Mouse (Mus musculus) intestine, embryonic 14.5 days (tissue): ENCODE measurements around the gene Snx19. TPM values are rescaled to one million over a fixed set of nuclear protein-coding genes. Genes with fewer than 3 reads are reported as not detected.

Experiments used
- ATAC-seq: fragments of 200-750 bp; cut with Nextera tagmentation; replicated peaks from 2 replicates; pipeline ENCODE4 v1.8.0; 2017; ENCODE audit warnings: low read depth, moderate number of reproducible peaks, moderate TSS enrichment, moderate library complexity; ENCODE audit not compliant: low FRiP score, low TSS enrichment
- DNase-seq: peaks from one replicate; pipeline ENCODE4 v3.0.0-alpha.2; 2018; ENCODE audit warnings: low spot score
- H3K27ac ChIP-seq: fragments of 300-500 bp; sonication (generic); 2 replicates; pipeline ENCODE4 v1.5.1; 2014; ENCODE audit warnings: low read depth, mild to moderate bottlenecking, control low read depth
- H3K27me3 ChIP-seq: fragments of 300-500 bp; sonication (generic); replicated peaks from 2 replicates; pipeline ENCODE4 v1.6.1; 2014; ENCODE audit warnings: low read length, control low read depth; ENCODE audit not compliant: control insufficient read depth, insufficient read depth
- H3K36me3 ChIP-seq: fragments of 300-500 bp; sonication (generic); 2 replicates; pipeline ENCODE4 v1.6.1; 2014; ENCODE audit warnings: low read length, control low read depth; ENCODE audit not compliant: control insufficient read depth, insufficient read depth
- H3K4me1 ChIP-seq: fragments of 300-500 bp; sonication (generic); replicated peaks from 2 replicates; pipeline ENCODE4 v1.6.1; 2014; ENCODE audit warnings: low read length, control low read depth, mixed read lengths; ENCODE audit not compliant: control insufficient read depth, insufficient read depth
- H3K4me2 ChIP-seq: fragments of 300-500 bp; sonication (generic); 2 replicates; pipeline ENCODE4 v1.6.1; 2014; ENCODE audit warnings: low read length
- H3K4me3 ChIP-seq: fragments of 300-500 bp; sonication (generic); 2 replicates; pipeline ENCODE4 v1.5.1; 2014; ENCODE audit warnings: low read depth, low read length, control low read depth, mixed read lengths
- H3K9ac ChIP-seq: fragments of 300-500 bp; sonication (generic); 2 replicates; pipeline ENCODE4 v1.6.1; 2014; ENCODE audit warnings: mild to moderate bottlenecking, low read length
- H3K9me3 ChIP-seq: fragments of 300-500 bp; sonication (generic); 2 replicates; pipeline ENCODE4 v1.6.1; 2016; ENCODE audit warnings: low read length, control low read depth; ENCODE audit not compliant: control insufficient read depth
- WGBS: fragments of 180-500 bp; shearing (Covaris S2); extraction: QIAGEN DNeasy Blood & Tissue Kit; methylation state at CpG from one replicate; pipeline ENCODE4 v1.1.7; 2014; 5-methylcytosine and 5-hydroxymethylcytosine counted together
- polyA plus RNA-seq: library from polyadenylated mRNA; unstranded; fragments of >200 nt; fragmentation: Nextera tagmentation; extraction: Ambion mirVana; gene quantifications from 2 replicates; pipeline ENCODE4 v1.2.1, GENCODE M21; 2014

The Snx19 gene
- polyA plus RNA-seq, 1 experiment from 2014 or later: 20.9 TPM

DNA sequence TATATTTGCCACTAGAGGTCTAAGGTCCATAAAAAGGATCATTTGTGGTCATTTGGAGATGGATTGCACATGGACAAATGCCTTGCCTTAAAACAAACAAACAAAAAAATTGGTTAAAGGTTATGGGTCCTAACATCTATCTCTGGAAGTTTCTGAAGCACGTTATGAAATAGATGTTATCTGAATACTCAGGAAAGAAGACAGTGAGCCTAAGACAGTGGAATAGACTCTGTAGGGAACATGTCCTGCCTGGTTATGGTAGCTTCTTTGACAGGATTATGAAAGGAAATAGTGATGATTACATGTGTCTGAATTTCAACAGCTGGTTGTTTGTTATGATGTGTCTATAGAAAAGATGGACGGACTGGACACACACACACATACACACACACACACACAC, 27.6 kb downstream of the Snx19 start:
- no peak overlapping the region for H3K4me3 ChIP-seq
- ATAC-seq (no peak), DNase-seq (no peak)
- H3K4me2 ChIP-seq: no peak overlapping the region
- WGBS: 85% methylated on average over 2 of the region's 2 CpGs
- H3K9me3 ChIP-seq: no peaks in the 10 kb centered on the region
- no peaks in the 10 kb centered on the region for H3K27me3 ChIP-seq
- no peaks in the 10 kb centered on the region for H3K4me1 ChIP-seq
- H3K27ac ChIP-seq: no peak overlapping the region
- peaks cover 32% of the 10 kb centered on the region for H3K36me3 ChIP-seq
- H3K9ac ChIP-seq: no peak overlapping the region

DNA sequence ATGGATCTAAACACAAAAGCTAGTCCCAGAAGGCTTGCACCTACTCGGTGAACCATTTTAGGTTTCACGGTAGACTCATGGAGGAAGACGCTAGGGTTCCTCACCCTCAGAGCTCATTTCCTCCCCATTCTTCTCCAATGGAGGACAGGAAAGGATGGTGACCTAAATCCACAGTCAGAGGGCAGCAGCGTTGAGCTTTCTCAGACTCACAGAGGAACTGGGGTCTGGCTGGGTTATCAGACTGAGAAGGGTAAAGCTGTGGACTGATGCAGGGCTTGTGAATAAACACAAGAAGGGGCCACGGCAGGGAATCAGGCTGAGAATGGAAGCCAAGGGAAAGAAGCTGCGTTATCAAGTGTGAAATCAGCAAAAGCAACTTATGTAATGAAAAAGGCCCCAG, 29.3 kb downstream of the Snx19 start:
- peaks cover 16% of the 10 kb centered on the region for H3K36me3 ChIP-seq
- H3K27me3 ChIP-seq: no peaks in the 10 kb centered on the region
- no peaks in the 10 kb centered on the region; the same call in 1 of the 2 replicates for H3K4me1 ChIP-seq
- no peak overlapping the region for H3K4me2 ChIP-seq
- H3K4me3 ChIP-seq: no peak overlapping the region
- no peak for DNase-seq
- ATAC-seq: no peak
- H3K9ac ChIP-seq: no peak overlapping the region
- no peak overlapping the region for H3K27ac ChIP-seq
- no peaks in the 10 kb centered on the region for H3K9me3 ChIP-seq
- 84% methylated on average over 6 of the region's 6 CpGs for WGBS

DNA sequence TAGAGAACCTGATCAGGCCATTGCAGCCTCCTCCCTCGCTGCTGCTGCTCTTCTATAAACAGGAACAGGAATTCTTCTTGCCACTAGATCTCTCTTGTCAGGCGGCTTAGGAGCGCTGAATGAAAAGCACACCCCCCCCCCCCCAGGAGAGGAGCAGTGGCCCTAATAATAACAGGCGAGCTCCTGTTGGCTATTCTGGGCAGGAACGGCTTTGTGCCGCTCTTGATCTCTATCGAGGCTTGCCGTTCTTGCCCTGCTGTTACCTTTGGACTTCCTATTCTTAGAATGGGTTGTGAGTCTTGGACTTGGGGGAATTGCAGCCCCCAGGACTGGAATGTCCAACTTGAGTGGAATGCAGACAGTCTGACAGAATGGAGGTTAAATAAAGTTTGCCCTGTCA, 33.6 kb downstream of the Snx19 start:
- H3K9ac ChIP-seq: no peak overlapping the region
- no peaks in the 10 kb centered on the region; the same call in 1 of the 2 replicates for H3K4me1 ChIP-seq
- 47% methylated on average over 8 of the region's 8 CpGs for WGBS
- no peaks in the 10 kb centered on the region for H3K27me3 ChIP-seq
- H3K36me3 ChIP-seq: peaks cover 30% of the 10 kb centered on the region
- H3K27ac ChIP-seq: no peak overlapping the region
- H3K4me2 ChIP-seq: no peak overlapping the region
- ATAC-seq: no peak
- no peaks in the 10 kb centered on the region for H3K9me3 ChIP-seq
- DNase-seq: no peak
- no peak overlapping the region for H3K4me3 ChIP-seq

DNA sequence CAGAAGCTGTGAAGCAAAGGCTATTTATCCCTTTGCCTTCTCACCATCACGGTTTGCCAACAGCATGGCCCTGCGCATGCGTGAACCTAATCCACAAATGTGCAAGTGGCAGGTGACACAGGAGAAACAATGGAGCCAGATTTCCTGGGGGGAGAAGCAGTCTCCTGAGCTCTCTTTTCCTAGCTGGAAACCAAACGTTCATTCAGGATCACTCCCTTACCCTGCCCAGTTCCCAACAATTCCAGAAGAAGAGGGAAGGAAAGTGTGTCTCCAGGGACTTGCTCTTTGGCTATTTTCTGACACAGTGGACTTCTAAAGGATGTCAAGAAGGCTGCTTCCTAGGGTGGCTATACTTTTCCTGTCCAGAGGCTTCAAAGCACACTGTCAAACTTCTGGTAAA, 37.8 kb downstream of the Snx19 start:
- WGBS: 82% methylated on average over 4 of the region's 4 CpGs
- Histone ChIP-seq H3K4me2 (no peak overlapping the region), H3K4me3 (no peak overlapping the region), H3K36me3 (peaks cover 38% of the 10 kb centered on the region), H3K9me3 (no peaks in the 10 kb centered on the region), H3K4me1 (no peaks in the 10 kb centered on the region; the same call in 1 of the 2 replicates), H3K27me3 (no peaks in the 10 kb centered on the region), H3K27ac (no peak overlapping the region), H3K9ac (no peak overlapping the region)
- no peak for DNase-seq
- ATAC-seq: no peak

DNA sequence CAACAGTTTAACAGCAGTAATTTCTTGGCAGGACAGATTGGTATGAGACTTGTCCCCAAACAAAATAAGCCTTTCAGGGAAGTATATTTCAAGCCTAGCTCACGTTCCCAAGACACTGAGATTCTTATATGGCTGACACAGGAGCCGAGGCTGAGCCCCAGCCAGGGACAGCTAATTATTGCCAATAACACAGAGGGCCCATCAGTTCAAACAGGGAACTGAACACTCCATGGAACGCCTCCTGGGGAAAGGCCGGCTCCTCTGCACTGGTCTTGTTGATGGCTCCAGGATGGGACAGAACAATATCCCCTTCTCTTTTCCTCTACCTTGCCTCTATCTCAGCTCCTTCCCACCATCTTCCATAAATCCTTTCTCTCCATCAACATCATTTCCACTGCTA, 53.1 kb downstream of the Snx19 start:
- H3K4me2 ChIP-seq: no peak overlapping the region
- H3K9me3 ChIP-seq: no peaks in the 10 kb centered on the region
- H3K36me3 ChIP-seq: no peaks in the 10 kb centered on the region
- H3K4me3 ChIP-seq: no peak overlapping the region
- H3K27me3 ChIP-seq: no peaks in the 10 kb centered on the region
- no peak overlapping the region for H3K27ac ChIP-seq
- no peak overlapping the region for H3K9ac ChIP-seq
- whole genome bisulfite sequencing: 53% methylated on average over 4 of the region's 4 CpGs
- ATAC-seq (no peak), DNase-seq (no peak)
- H3K4me1 ChIP-seq: no peaks in the 10 kb centered on the region

DNA sequence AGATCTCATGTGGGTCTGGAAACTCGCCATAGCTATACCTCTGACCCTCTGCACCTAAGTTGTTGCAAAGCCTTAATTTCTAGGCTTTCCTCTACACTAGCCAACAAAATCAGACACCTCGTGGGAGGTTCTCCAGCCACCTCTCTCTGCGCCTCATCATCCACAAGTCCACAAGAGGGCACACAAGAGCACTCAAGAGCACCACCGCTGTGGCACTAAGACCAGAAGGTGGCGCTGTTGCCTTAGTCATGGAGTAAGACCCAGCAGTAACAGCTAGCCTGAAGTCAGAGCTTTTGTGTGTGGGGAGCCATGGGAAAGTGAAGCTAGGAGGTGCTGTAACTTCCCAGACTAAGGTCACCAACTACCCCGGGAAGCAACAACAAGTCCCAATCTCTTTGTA, 53.6 kb downstream of the Snx19 start:
- ATAC-seq (peak; percentile 78), DNase-seq (peak; percentile 97)
- Histone ChIP-seq H3K9me3 (no peaks in the 10 kb centered on the region), H3K4me3 (no peak overlapping the region), H3K27me3 (no peaks in the 10 kb centered on the region), H3K36me3 (no peaks in the 10 kb centered on the region), H3K4me2 (no peak overlapping the region), H3K27ac (no peak overlapping the region), H3K4me1 (no peaks in the 10 kb centered on the region), H3K9ac (no peak overlapping the region)
- whole genome bisulfite sequencing: 2% methylated on average over 6 of the region's 6 CpGs

DNA sequence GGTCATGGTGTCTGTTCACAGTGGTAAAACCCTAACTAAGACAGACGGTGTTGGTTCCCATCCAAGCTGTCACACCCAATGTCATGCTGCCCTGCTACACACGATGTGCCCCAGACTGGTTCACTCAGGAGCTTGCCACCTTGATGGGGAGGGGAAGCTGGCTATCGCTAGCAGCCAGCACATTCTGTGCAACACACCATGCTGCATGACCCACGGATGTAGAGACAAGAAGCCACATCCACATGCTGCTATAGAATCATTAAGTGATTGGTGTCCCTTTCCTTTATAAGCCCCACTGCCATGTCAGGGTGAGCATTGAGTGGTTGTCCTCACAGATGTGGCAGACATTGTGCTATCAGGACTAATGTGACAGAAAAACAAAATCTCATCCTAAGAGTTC, 55.2 kb downstream of the Snx19 start:
- no peak overlapping the region for H3K9ac ChIP-seq
- H3K4me1 ChIP-seq: no peaks in the 10 kb centered on the region
- ATAC-seq (no peak), DNase-seq (no peak)
- no peaks in the 10 kb centered on the region for H3K27me3 ChIP-seq
- H3K4me3 ChIP-seq: no peak overlapping the region
- no peak overlapping the region for H3K27ac ChIP-seq
- no peaks in the 10 kb centered on the region for H3K36me3 ChIP-seq
- no peak overlapping the region for H3K4me2 ChIP-seq
- 90% methylated on average over 4 of the region's 4 CpGs for WGBS
- no peaks in the 10 kb centered on the region for H3K9me3 ChIP-seq

DNA sequence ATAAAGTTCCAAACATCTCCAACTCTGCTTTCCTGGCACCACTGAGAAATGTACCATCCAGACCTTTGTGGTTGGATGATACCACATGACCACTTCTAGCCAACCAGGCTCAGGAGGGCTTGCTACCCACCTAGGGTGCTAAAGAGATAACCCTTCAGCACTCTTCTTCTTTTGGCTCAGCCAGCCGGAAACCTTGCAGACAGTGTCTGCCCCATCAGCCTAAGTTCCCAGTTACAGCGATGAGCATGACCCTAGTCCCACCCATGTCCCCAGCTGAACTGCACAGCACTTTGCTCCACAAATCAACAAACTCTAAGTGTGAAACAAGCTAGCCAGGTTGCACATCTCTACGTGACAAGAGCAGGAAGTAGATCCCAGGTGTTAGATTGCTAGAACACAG, 57.3 kb downstream of the Snx19 start:
- WGBS: 88% methylated on average over 3 of the region's 3 CpGs
- Histone ChIP-seq H3K9ac (no peak overlapping the region), H3K4me1 (no peaks in the 10 kb centered on the region), H3K27me3 (no peaks in the 10 kb centered on the region), H3K4me2 (no peak overlapping the region), H3K9me3 (no peaks in the 10 kb centered on the region), H3K4me3 (no peak overlapping the region), H3K27ac (no peak overlapping the region), H3K36me3 (no peaks in the 10 kb centered on the region)
- no peak for DNase-seq
- ATAC-seq: no peak

DNA sequence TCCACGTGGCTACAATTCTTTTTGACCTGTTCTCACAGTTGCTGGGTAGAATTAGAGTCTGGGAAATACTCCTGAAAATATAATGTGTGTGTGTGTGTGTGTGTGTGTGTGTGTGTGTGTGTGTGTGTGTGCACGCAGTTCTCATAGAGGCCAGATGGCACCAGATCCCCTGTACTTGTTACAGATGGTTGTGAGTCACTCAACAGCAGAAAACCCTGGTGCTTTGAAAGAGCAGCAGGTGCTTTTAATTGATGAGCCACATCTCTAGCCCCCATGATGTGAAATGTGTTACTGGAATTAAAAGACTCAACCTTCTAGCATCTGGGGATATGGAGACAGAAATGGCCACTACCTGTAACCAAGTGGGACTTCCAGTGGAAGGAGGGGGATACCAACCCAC, 58.3 kb downstream of the Snx19 start:
- Histone ChIP-seq H3K36me3 (no peaks in the 10 kb centered on the region), H3K4me1 (no peaks in the 10 kb centered on the region), H3K4me2 (no peak overlapping the region), H3K4me3 (no peak overlapping the region), H3K27ac (no peak overlapping the region), H3K27me3 (no peaks in the 10 kb centered on the region), H3K9me3 (no peaks in the 10 kb centered on the region), H3K9ac (no peak overlapping the region)
- no peak for DNase-seq
- no peak for ATAC-seq
- 79% methylated on average over 2 of the region's 2 CpGs for WGBS
